Mouse (Mus musculus) intestine, embryonic 16.5 days (tissue): ENCODE results near the gene Cdca7l. TPM values are rescaled to one million over a fixed set of nuclear protein-coding genes. Genes with fewer than 3 reads are reported as not detected.

Source experiments
- ATAC-seq: fragments of 200-750 bp; cut with Nextera tagmentation; 2 replicates; pipeline ENCODE4 v1.8.0; 2017; ENCODE audit warnings: moderate TSS enrichment, moderate library complexity
- H3K27ac ChIP-seq: fragments of 300-500 bp; sonication (generic); 2 replicates; pipeline ENCODE4 v1.5.1; 2014; ENCODE audit warnings: mild to moderate bottlenecking, low read length
- H3K27me3 ChIP-seq: fragments of 300-500 bp; sonication (generic); replicated peaks from 2 replicates; pipeline ENCODE4 v1.6.1; 2014; ENCODE audit warnings: low read length, control low read depth, mixed read lengths; ENCODE audit not compliant: control insufficient read depth, insufficient read depth
- H3K36me3 ChIP-seq: fragments of 300-500 bp; sonication (generic); 2 replicates; pipeline ENCODE4 v1.6.1; 2014; ENCODE audit warnings: low read length, control low read depth; ENCODE audit not compliant: control insufficient read depth, insufficient read depth
- H3K4me1 ChIP-seq: fragments of 300-500 bp; sonication (generic); 2 replicates; pipeline ENCODE4 v1.6.1; 2014; ENCODE audit warnings: low read length, control low read depth, mixed read lengths; ENCODE audit not compliant: control insufficient read depth, insufficient read depth
- H3K4me2 ChIP-seq: fragments of 300-500 bp; sonication (generic); 2 replicates; pipeline ENCODE4 v1.6.1; 2014; ENCODE audit warnings: low read depth, low read length, control low read depth
- H3K4me3 ChIP-seq: fragments of 300-500 bp; sonication (generic); 2 replicates; pipeline ENCODE4 v1.5.1; 2014; ENCODE audit warnings: mild to moderate bottlenecking, low read length
- H3K9ac ChIP-seq: fragments of 300-500 bp; sonication (generic); 2 replicates; pipeline ENCODE4 v1.6.1; 2014; ENCODE audit warnings: low read depth, low read length
- H3K9me3 ChIP-seq: fragments of 300-500 bp; sonication (generic); 2 replicates; pipeline ENCODE4 v1.6.1; 2016; ENCODE audit warnings: low read length, control low read depth; ENCODE audit not compliant: control insufficient read depth
- WGBS: fragments of 180-500 bp; shearing (Covaris S2); extraction: QIAGEN DNeasy Blood & Tissue Kit; methylation state at CpG from one replicate; pipeline ENCODE4 v1.1.7; 2014; 5-methylcytosine and 5-hydroxymethylcytosine counted together
- polyA plus RNA-seq: library from polyadenylated mRNA; unstranded; fragments of >200 nt; fragmentation: Nextera tagmentation; extraction: Ambion mirVana; gene quantifications from 2 replicates; pipeline ENCODE4 v1.2.1, GENCODE M21; 2015

Cdca7l gene
- polyA plus RNA-seq, 1 experiment from 2014 or later = 33.0 TPM

GRCm38 (mm10) chr12:117911396-117911795, 107.3 kb downstream of the Cdca7l start:
- Histone ChIP-seq H3K9ac (no peak overlapping the region), H3K4me1 (no peaks in the 10 kb centered on the region), H3K27ac (no peak overlapping the region), H3K4me3 (no peak overlapping the region), H3K36me3 (no peaks in the 10 kb centered on the region), H3K4me2 (no peak overlapping the region), H3K27me3 (no peaks in the 10 kb centered on the region), H3K9me3 (no peaks in the 10 kb centered on the region)
- no peak for ATAC-seq
- WGBS = 77% methylated on average over 1 of the region's 1 CpGs

- Histone ChIP-seq H3K4me3 (no peak overlapping the region), H3K4me1 (no peaks in the 10 kb centered on the region), H3K9ac (no peak overlapping the region), H3K27me3 (no peaks in the 10 kb centered on the region), H3K36me3 (no peaks in the 10 kb centered on the region), H3K9me3 (no peaks in the 10 kb centered on the region), H3K27ac (no peak overlapping the region), H3K4me2 (no peak overlapping the region)
- no peak for ATAC-seq
- WGBS = 39% methylated on average over 10 of the region's 10 CpGs
Measured at GRCm38 (mm10) chr12:117914613-117915245, 110.6 kb downstream of the Cdca7l start.

- no peak overlapping the region for H3K4me3 ChIP-seq
- H3K9me3 ChIP-seq = no peaks in the 10 kb centered on the region
- H3K27ac ChIP-seq = no peak overlapping the region
- no peaks in the 10 kb centered on the region for H3K27me3 ChIP-seq
- 58% methylated on average over 10 of the region's 10 CpGs for WGBS
- no peak for ATAC-seq
- H3K4me2 ChIP-seq = no peak overlapping the region
- H3K36me3 ChIP-seq = no peaks in the 10 kb centered on the region
- H3K9ac ChIP-seq = no peak overlapping the region
- no peaks in the 10 kb centered on the region for H3K4me1 ChIP-seq
Measured at GRCm38 (mm10) chr12:117915826-117916588, 111.9 kb downstream of the Cdca7l start.
